Mouse (Mus musculus) mature B cell (primary cell): ENCODE measurements around the gene 4933402J07Rik.

Experiments used
- in situ Hi-C: fragments of 300-500 bp; cut with MboI; formaldehyde crosslinking; loops from 2 replicates; pipeline ENCODE4 v1.14.3; 2019

Gene 4933402J07Rik

GRCm38 (mm10) chr8:87563553-87563952, at the start of gene 4933402J07Rik:
4933402J07Rik (plus strand) TSS chr8:87563853.
- in situ Hi-C loops, result no loop called here

GRCm38 (mm10) chr8:87517132-87517531, 46.5 kb upstream of the 4933402J07Rik start:
- in situ Hi-C loops, result no loop called here

GRCm38 (mm10) chr8:87525006-87525405, 38.6 kb upstream of the 4933402J07Rik start:
- in situ Hi-C loops, result no loop called here

- in situ Hi-C loops, result no loop called here
Observed at GRCm38 (mm10) chr8:87531176-87531575, 32.5 kb upstream of the 4933402J07Rik start.

GRCm38 (mm10) chr8:87533476-87533875, 30.2 kb upstream of the 4933402J07Rik start:
- in situ Hi-C loops, result no loop called here

- in situ Hi-C loops, result no loop called here
Observed at GRCm38 (mm10) chr8:87534846-87535245, 28.8 kb upstream of the 4933402J07Rik start.

GRCm38 (mm10) chr8:87536615-87537329, 26.9 kb upstream of the 4933402J07Rik start:
- in situ Hi-C loops, result no loop called here

- in situ Hi-C loops, result no loop called here
Observed at GRCm38 (mm10) chr8:87539829-87540394, 23.7 kb upstream of the 4933402J07Rik start.

- in situ Hi-C loops, result no loop called here
Observed at GRCm38 (mm10) chr8:87549881-87550280, 13.8 kb upstream of the 4933402J07Rik start.

GRCm38 (mm10) chr8:87552801-87553200, 10.9 kb upstream of the 4933402J07Rik start:
- in situ Hi-C loops, result no loop called here

GRCm38 (mm10) chr8:87560801-87561200, 2.9 kb upstream of the 4933402J07Rik start:
- in situ Hi-C loops, result no loop called here

GRCm38 (mm10) chr8:87569203-87569602, 5.5 kb downstream of the 4933402J07Rik start:
- in situ Hi-C loops, result no loop called here

GRCm38 (mm10) chr8:87569706-87570563, 6.3 kb downstream of the 4933402J07Rik start:
- in situ Hi-C loops, result no loop called here

GRCm38 (mm10) chr8:87570564-87570855, 6.9 kb downstream of the 4933402J07Rik start:
- in situ Hi-C loops, result no loop called here

- in situ Hi-C loops, result no loop called here
Observed at GRCm38 (mm10) chr8:87570880-87571279, 7.2 kb downstream of the 4933402J07Rik start.

GRCm38 (mm10) chr8:87594272-87594671, 30.6 kb downstream of the 4933402J07Rik start:
- in situ Hi-C loops, result no loop called here

GRCm38 (mm10) chr8:87602731-87603130, 39.1 kb downstream of the 4933402J07Rik start:
- in situ Hi-C loops, result no loop called here

GRCm38 (mm10) chr8:87609110-87609509, 45.5 kb downstream of the 4933402J07Rik start:
- in situ Hi-C loops, result no loop called here

GRCm38 (mm10) chr8:87609651-87610192, 46.1 kb downstream of the 4933402J07Rik start:
- in situ Hi-C loops, result no loop called here

- in situ Hi-C loops, result no loop called here
Observed at GRCm38 (mm10) chr8:87613701-87614100, 50.0 kb downstream of the 4933402J07Rik start.

- in situ Hi-C loops, result no loop called here
Observed at GRCm38 (mm10) chr8:87619118-87619517, 55.5 kb downstream of the 4933402J07Rik start.

GRCm38 (mm10) chr8:87619529-87619928, 55.9 kb downstream of the 4933402J07Rik start:
- in situ Hi-C loops, result no loop called here
